ENCODE assay signal across 8 mouse cellular contexts in genomic region chr11:74637486-74637885, GRCm38 (mm10). TPM values are rescaled to one million over a fixed set of nuclear protein-coding genes. Genes with fewer than 3 reads are reported as not detected.
DNase-seq lines count a peak whose midpoint lies in the region; ATAC-seq and TF ChIP-seq lines count a peak whose summit lies in the region.

No protein-coding gene starts in this region.

- TF ChIP-seq CTCF in kidney, postnatal 0 days (IDR thresholded peaks at IDR 0.05; ENCODE audit: low read depth), result no peak

- H3K4me1 ChIP-seq in kidney, postnatal 0 days (replicated peaks; ENCODE audit: insufficient read depth, low read length), result peaks cover 11% of the 10 kb centered on the region; the same call in 1 of the 2 replicates
- H3K4me1 ChIP-seq in embryonic facial prominence, embryonic 13.5 days, result peaks cover 20% of the 10 kb centered on the region
- H3K4me1 ChIP-seq in intestine, embryonic 15.5 days (replicated peaks), result peaks cover 19% of the 10 kb centered on the region

- H3K4me2 ChIP-seq in kidney, postnatal 0 days (ENCODE audit: low read length), result peak overlapping the region; percentile 81
- H3K4me2 ChIP-seq in embryonic facial prominence, embryonic 13.5 days, result peak overlapping the region; percentile 90
- H3K4me2 ChIP-seq in intestine, embryonic 15.5 days (replicated peaks), result peak overlapping the region; percentile 88

- no peaks in the 10 kb centered on the region for H3K27me3 ChIP-seq in kidney, postnatal 0 days (ENCODE audit: insufficient read depth, low read length)
- H3K27me3 ChIP-seq in embryonic facial prominence, embryonic 13.5 days, result peaks cover 11% of the 10 kb centered on the region; the same call in 1 of the 2 replicates
- H3K27me3 ChIP-seq in intestine, embryonic 15.5 days (replicated peaks), result no peaks in the 10 kb centered on the region

- H3K9me3 ChIP-seq in kidney, postnatal 0 days (replicated peaks; ENCODE audit: low read length), result no peaks in the 10 kb centered on the region
- H3K9me3 ChIP-seq in embryonic facial prominence, embryonic 13.5 days, result no peaks in the 10 kb centered on the region
- no peaks in the 10 kb centered on the region for H3K9me3 ChIP-seq in intestine, embryonic 15.5 days

- 18% methylated on average over 8 of the region's 8 CpGs for WGBS in kidney, postnatal 0 days
- WGBS in embryonic facial prominence, embryonic 13.5 days, result 19% methylated on average over 8 of the region's 8 CpGs
- WGBS in intestine, embryonic 15.5 days, result 21% methylated on average over 8 of the region's 8 CpGs

- no peaks in the 10 kb centered on the region for H3K36me3 ChIP-seq in kidney, postnatal 0 days (ENCODE audit: insufficient read depth, low read length)
- no peaks in the 10 kb centered on the region for H3K36me3 ChIP-seq in embryonic facial prominence, embryonic 13.5 days
- H3K36me3 ChIP-seq in intestine, embryonic 15.5 days, result no peaks in the 10 kb centered on the region

- H3K27ac ChIP-seq in kidney, postnatal 0 days, result 0 out of 2 replicates have a peak overlapping the region, but pooled peaks have one; percentile 86
- peak overlapping the region; percentile 94; the same call in 1 of the 2 replicates for H3K27ac ChIP-seq in embryonic facial prominence, embryonic 13.5 days
- H3K27ac ChIP-seq in intestine, embryonic 15.5 days, result peak overlapping the region; percentile 92

- H3K9ac ChIP-seq in kidney, postnatal 0 days (ENCODE audit: low read depth, low read length), result peak overlapping the region; percentile 75
- H3K9ac ChIP-seq in embryonic facial prominence, embryonic 13.5 days, result peak overlapping the region; percentile 89
- peak overlapping the region; percentile 88 for H3K9ac ChIP-seq in intestine, embryonic 15.5 days

- peak overlapping the region; percentile 66 for H3K4me3 ChIP-seq in kidney, postnatal 0 days (replicated peaks; ENCODE audit: low read depth, low read length)
- H3K4me3 ChIP-seq in embryonic facial prominence, embryonic 13.5 days, result peak overlapping the region; percentile 83
- peak overlapping the region; percentile 85 for H3K4me3 ChIP-seq in intestine, embryonic 15.5 days (replicated peaks)

- no peak for DNase-seq in kidney, postnatal 0 days (ENCODE audit: low spot score)
- DNase-seq in kidney, adult 9 months, result no peak
- peak; percentile 32 for DNase-seq in neural tube, embryonic 10.5 days (ENCODE audit: extremely low spot score, low spot score)
- no peak for DNase-seq in layer of hippocampus, adult 8-10 months (ENCODE audit: low spot score in 2 of 2)
- DNase-seq in retina, embryonic 14.5 days (ENCODE audit: low spot score), result no peak
- no peak for DNase-seq in kidney, postnatal 36 days

- no peak for ATAC-seq in kidney, postnatal 0 days (replicated peaks; ENCODE audit: low FRiP score, low read depth)
- ATAC-seq in embryonic facial prominence, embryonic 13.5 days (ENCODE audit: insufficient number of reproducible peaks, insufficient read depth, low FRiP score, low TSS enrichment, low read depth), result no peak
- no peak for ATAC-seq in intestine, embryonic 15.5 days

RNA-seq across cellular contexts. Expression of gene Cluh, which starts 11.8 kb away (rescaled TPM):
- 32.6 TPM in 2 replicates for polyA plus RNA-seq in kidney, postnatal 0 days (2015; fragmentation: Nextera tagmentation; extraction: Ambion mirVana)
- polyA plus RNA-seq in embryonic facial prominence, embryonic 13.5 days (2015; fragmentation: Nextera tagmentation; extraction: Ambion mirVana), result 22.5 and 22.7 TPM in 2 replicates
- 56.4 and 61.4 TPM in 2 replicates for polyA plus RNA-seq in intestine, embryonic 15.5 days (2015; fragmentation: Nextera tagmentation; extraction: Ambion mirVana)
- total RNA-seq in layer of hippocampus, adult 8-10 months (2022), result 10 to 100 TPM; 71.1 to 78.3 (median 73.6) TPM

RNA-seq across cellular contexts. Expression of gene Ccdc92b, which starts 18.1 kb away (rescaled TPM):
- polyA plus RNA-seq in kidney, postnatal 0 days (2015; fragmentation: Nextera tagmentation; extraction: Ambion mirVana), result 0.23 and 0.33 TPM in 2 replicates
- polyA plus RNA-seq in embryonic facial prominence, embryonic 13.5 days (2015; fragmentation: Nextera tagmentation; extraction: Ambion mirVana), result 0.48 and 0.50 TPM in 2 replicates
- 0.52 and 0.54 TPM in 2 replicates for polyA plus RNA-seq in intestine, embryonic 15.5 days (2015; fragmentation: Nextera tagmentation; extraction: Ambion mirVana)
- 10 to 100 TPM; 23.2 to 28.6 (median 24.6) TPM for total RNA-seq in layer of hippocampus, adult 8-10 months (2022)

RNA-seq across cellular contexts. Expression of gene Rap1gap2, which starts 26.8 kb away (rescaled TPM):
- 9.1 and 11.4 TPM in 2 replicates for polyA plus RNA-seq in kidney, postnatal 0 days (2015; fragmentation: Nextera tagmentation; extraction: Ambion mirVana)
- 1.1 and 1.9 TPM in 2 replicates for polyA plus RNA-seq in embryonic facial prominence, embryonic 13.5 days (2015; fragmentation: Nextera tagmentation; extraction: Ambion mirVana)
- polyA plus RNA-seq in intestine, embryonic 15.5 days (2015; fragmentation: Nextera tagmentation; extraction: Ambion mirVana), result 12.1 and 12.4 TPM in 2 replicates
- total RNA-seq in layer of hippocampus, adult 8-10 months (2022), result 100 to 1,000 TPM; 115 to 147 (median 127) TPM
